Mouse (Mus musculus): ENCODE data around the gene Gadd45b.

DNA sequence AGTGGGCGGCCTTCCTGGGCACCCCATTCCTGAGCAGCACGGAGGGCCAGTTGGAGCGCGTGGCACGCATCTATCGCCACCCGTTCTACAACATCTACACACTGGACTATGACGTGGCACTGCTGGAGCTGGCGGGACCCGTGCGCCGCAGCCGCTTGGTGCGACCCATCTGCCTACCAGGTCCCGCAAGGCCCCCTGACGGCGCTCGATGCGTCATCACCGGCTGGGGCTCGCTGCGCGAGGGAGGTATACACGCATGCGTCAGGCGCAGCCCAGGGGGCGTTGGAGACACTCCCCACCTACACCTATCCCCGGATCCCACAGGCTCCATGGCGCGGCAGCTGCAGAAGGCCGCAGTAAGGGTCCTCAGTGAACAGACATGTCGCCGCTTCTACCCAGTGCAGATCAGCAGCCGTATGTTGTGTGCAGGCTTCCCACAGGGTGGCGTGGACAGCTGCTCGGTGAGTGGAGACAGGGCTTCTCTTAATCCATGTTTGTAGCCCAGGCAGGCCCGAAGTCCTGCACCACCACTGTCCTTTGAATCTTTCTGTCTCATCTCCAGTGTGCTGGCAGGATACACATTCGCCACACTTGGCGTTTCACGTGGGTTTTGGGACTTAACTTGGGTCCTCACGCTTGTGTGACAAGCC lies 31.9 kb upstream of the Gadd45b start:
- TF ChIP-seq CTCF (IDR thresholded peaks at IDR 0.05; ENCODE audit: low read depth) (no peak), EP300 (optimal IDR thresholded peaks at IDR 0.05) (no peak)

Measured in stomach, postnatal 0 days (tissue).